Mouse (Mus musculus) stomach, postnatal 0 days (tissue): Measurements from ENCODE around the gene Akirin1. TPM values are rescaled to one million over a fixed set of nuclear protein-coding genes. Genes with fewer than 3 reads are reported as not detected.

Experiments
- ATAC-seq: fragments of 200-750 bp; cut with Nextera tagmentation; 2 replicates; pipeline ENCODE4 v1.8.0; 2017; ENCODE audit not compliant: low FRiP score, low TSS enrichment
- DNase-seq: peaks from one replicate; pipeline ENCODE4 v3.0.0-alpha.2; 2016; ENCODE audit warnings: low spot score
- H3K27ac ChIP-seq: fragments of 300-500 bp; sonication (generic); replicated peaks from 2 replicates; pipeline ENCODE4 v1.5.1; 2014; ENCODE audit warnings: mild to moderate bottlenecking, control low read depth
- H3K27me3 ChIP-seq: fragments of 300-500 bp; sonication (generic); 2 replicates; pipeline ENCODE4 v1.6.1; 2014; ENCODE audit warnings: low read length; ENCODE audit not compliant: control insufficient read depth, insufficient read depth
- H3K36me3 ChIP-seq: fragments of 300-500 bp; sonication (generic); 2 replicates; pipeline ENCODE4 v1.6.1; 2014; ENCODE audit warnings: low read length, mixed read lengths; ENCODE audit not compliant: control insufficient read depth, insufficient read depth
- H3K4me1 ChIP-seq: fragments of 300-500 bp; sonication (generic); replicated peaks from 2 replicates; pipeline ENCODE4 v1.6.1; 2014; ENCODE audit warnings: antibody characterized with exemption; ENCODE audit not compliant: control insufficient read depth, insufficient read depth
- H3K4me2 ChIP-seq: fragments of 300-500 bp; sonication (generic); replicated peaks from 2 replicates; pipeline ENCODE4 v1.6.1; 2014; ENCODE audit warnings: low read depth, mild to moderate bottlenecking, control low read depth, moderate library complexity
- H3K4me3 ChIP-seq: fragments of 300-500 bp; sonication (generic); 2 replicates; pipeline ENCODE4 v1.5.1; 2014; ENCODE audit warnings: low read depth, low read length, control low read depth
- H3K9ac ChIP-seq: fragments of 300-500 bp; sonication (generic); 2 replicates; pipeline ENCODE4 v1.6.1; 2014; ENCODE audit warnings: mild to moderate bottlenecking, low read length, control low read depth, mixed read lengths
- H3K9me3 ChIP-seq: fragments of 300-500 bp; sonication (generic); 2 replicates; pipeline ENCODE4 v1.6.1; 2016; ENCODE audit warnings: low read length; ENCODE audit not compliant: control insufficient read depth
- CTCF ChIP-seq: IDR thresholded peaks from 2 replicates; pipeline ENCODE4 v1.5.1; 2016; ENCODE audit warnings: antibody characterized with exemption, low read depth, mild to moderate bottlenecking, moderate library complexity
- EP300 ChIP-seq: optimal IDR thresholded peaks from 2 replicates; pipeline ENCODE3; 2016; ENCODE audit warnings: antibody characterized with exemption
- WGBS: fragments of 180-500 bp; shearing (Covaris S2); extraction: QIAGEN DNeasy Blood & Tissue Kit; methylation state at CpG from one replicate; pipeline ENCODE4 v1.1.7; 2014; 5-methylcytosine and 5-hydroxymethylcytosine counted together
- polyA plus RNA-seq: library from polyadenylated mRNA; unstranded; fragments of >200 nt; fragmentation: Nextera tagmentation; extraction: Ambion mirVana; gene quantifications from 2 replicates; pipeline ENCODE4 v1.2.1, GENCODE M21; 2015

Gene Akirin1
- polyA plus RNA-seq, 1 experiment from 2014 or later, result 42.3 TPM

GRCm38 (mm10) chr4:123732921-123733320 lies 17.2 kb downstream of the Akirin1 start:
- Histone ChIP-seq H3K9ac (no peak overlapping the region), H3K36me3 (peaks cover 9% of the 10 kb centered on the region), H3K27me3 (no peaks in the 10 kb centered on the region), H3K4me2 (no peak overlapping the region), H3K4me1 (no peaks in the 10 kb centered on the region), H3K9me3 (no peaks in the 10 kb centered on the region), H3K4me3 (no peak overlapping the region), H3K27ac (no peak overlapping the region)
- 89% methylated on average over 2 of the region's 2 CpGs for WGBS
- DNase-seq (no peak), ATAC-seq (peak; percentile 47)
- TF ChIP-seq EP300, result no peak
- TF ChIP-seq CTCF, result no peak

GRCm38 (mm10) chr4:123732163-123732910 lies 17.8 kb downstream of the Akirin1 start:
- ATAC-seq (peak; percentile 38; the same call in 1 of the 2 replicates), DNase-seq (no peak)
- H3K4me1 ChIP-seq, result no peaks in the 10 kb centered on the region
- H3K27me3 ChIP-seq, result no peaks in the 10 kb centered on the region
- WGBS, result 88% methylated on average over 4 of the region's 4 CpGs
- H3K9me3 ChIP-seq, result no peaks in the 10 kb centered on the region
- no peak overlapping the region for H3K27ac ChIP-seq
- H3K4me2 ChIP-seq, result no peak overlapping the region
- TF ChIP-seq CTCF, result no peak
- no peak for TF ChIP-seq EP300
- H3K9ac ChIP-seq, result no peak overlapping the region
- H3K36me3 ChIP-seq, result peaks cover 9% of the 10 kb centered on the region
- no peak overlapping the region for H3K4me3 ChIP-seq

- no peak overlapping the region for H3K9ac ChIP-seq
- no peak overlapping the region for H3K4me3 ChIP-seq
- no peak for DNase-seq
- no peak overlapping the region for H3K27ac ChIP-seq
- no peaks in the 10 kb centered on the region for H3K36me3 ChIP-seq
- H3K4me1 ChIP-seq, result no peaks in the 10 kb centered on the region
- TF ChIP-seq CTCF (no peak), EP300 (no peak)
- no peak overlapping the region for H3K4me2 ChIP-seq
- no peaks in the 10 kb centered on the region for H3K9me3 ChIP-seq
- WGBS, result 86% methylated on average over 4 of the region's 4 CpGs
- no peaks in the 10 kb centered on the region for H3K27me3 ChIP-seq
- ATAC-seq, result no peak
Measured at GRCm38 (mm10) chr4:123721761-123722160, 28.4 kb downstream of the Akirin1 start.

GRCm38 (mm10) chr4:123718434-123718780 lies 31.7 kb downstream of the Akirin1 start:
- peak overlapping the region; percentile 65 for H3K4me3 ChIP-seq
- 17% methylated on average over 7 of the region's 7 CpGs for WGBS
- H3K9me3 ChIP-seq, result no peaks in the 10 kb centered on the region
- H3K27me3 ChIP-seq, result no peaks in the 10 kb centered on the region
- 0 out of 2 replicates have a peak overlapping the region, but pooled peaks have one; percentile 45 for H3K27ac ChIP-seq
- peaks cover 4% of the 10 kb centered on the region; the same call in 1 of the 2 replicates for H3K36me3 ChIP-seq
- peak overlapping the region; percentile 55 for H3K4me2 ChIP-seq
- DNase-seq (no peak), ATAC-seq (peak; percentile 25; the same call in 1 of the 2 replicates)
- no peaks in the 10 kb centered on the region for H3K4me1 ChIP-seq
- no peak for TF ChIP-seq EP300
- no peak for TF ChIP-seq CTCF
- peak overlapping the region; percentile 50; the same call in 1 of the 2 replicates for H3K9ac ChIP-seq

- under 1% methylated on average over 40 of the region's 40 CpGs for WGBS
- peak; percentile 96 for DNase-seq
- Histone ChIP-seq H3K27me3 (no peaks in the 10 kb centered on the region), H3K4me2 (peak within 1 kb of the TSS; percentile 69), H3K27ac (peak within 1 kb of the TSS; percentile 61), H3K9ac (peak within 1 kb of the TSS; percentile 86), H3K36me3 (peaks cover 4% of the 10 kb centered on the region; the same call in 1 of the 2 replicates), H3K4me3 (peak within 1 kb of the TSS; percentile 65), H3K4me1 (no peaks in the 10 kb centered on the region), H3K9me3 (no peaks in the 10 kb centered on the region)
- TF ChIP-seq EP300 (no peak), CTCF (no peak)
- ATAC-seq, result peak; percentile 98
Measured at GRCm38 (mm10) chr4:123717574-123718433, 32.3 kb downstream of the Akirin1 start, which contains the start of gene Ndufs5. Gene Ndufs5 (minus strand): TSS chr4:123718202.
